Mouse (Mus musculus): Measurements from ENCODE around the gene Snx8. TPM values are rescaled to one million over a fixed set of nuclear protein-coding genes. Genes with fewer than 3 reads are reported as not detected.
"Not testable (repeated sequence)": the region's sequence is repeated elsewhere in the genome, so short reads cannot be mapped to it uniquely, and the experiment has no call there.

The Snx8 gene
- total RNA-seq, 2 experiments from 2014 or later = 6.6 to 11.1 TPM

GRCm38 (mm10) chr5:140387816-140388510 lies 1.1 kb downstream of the Snx8 start:
- ATAC-seq (replicated peaks; ENCODE audit: low FRiP score, low TSS enrichment, poor library complexity, severe bottlenecking) = no peak

- ATAC-seq (replicated peaks; ENCODE audit: low FRiP score, low TSS enrichment, poor library complexity, severe bottlenecking) = no peak
These were observed 1.8 kb downstream of the Snx8 start for GRCm38 (mm10) chr5:140387236-140387635.

GRCm38 (mm10) chr5:140384462-140384861 lies 4.6 kb downstream of the Snx8 start:
- ATAC-seq (replicated peaks; ENCODE audit: low FRiP score, low TSS enrichment, poor library complexity, severe bottlenecking) = peak; percentile 38

GRCm38 (mm10) chr5:140383559-140383958 lies 5.5 kb downstream of the Snx8 start:
- ATAC-seq (replicated peaks; ENCODE audit: low FRiP score, low TSS enrichment, poor library complexity, severe bottlenecking) = no peak

- no peak for ATAC-seq (replicated peaks; ENCODE audit: low FRiP score, low TSS enrichment, poor library complexity, severe bottlenecking)
These were observed 6.4 kb downstream of the Snx8 start for GRCm38 (mm10) chr5:140382688-140383087.

GRCm38 (mm10) chr5:140381156-140381555 lies 7.9 kb downstream of the Snx8 start:
- ATAC-seq (replicated peaks; ENCODE audit: low FRiP score, low TSS enrichment, poor library complexity, severe bottlenecking) = no peak

GRCm38 (mm10) chr5:140379299-140379698 lies 9.8 kb downstream of the Snx8 start:
- ATAC-seq (replicated peaks; ENCODE audit: low FRiP score, low TSS enrichment, poor library complexity, severe bottlenecking) = peak; percentile 16; the same call in 1 of the 2 replicates

GRCm38 (mm10) chr5:140378121-140378853 lies 10.8 kb downstream of the Snx8 start:
- no peak for ATAC-seq (replicated peaks; ENCODE audit: low FRiP score, low TSS enrichment, poor library complexity, severe bottlenecking)

- no peak for ATAC-seq (replicated peaks; ENCODE audit: low FRiP score, low TSS enrichment, poor library complexity, severe bottlenecking)
These were observed 13.7 kb downstream of the Snx8 start for GRCm38 (mm10) chr5:140375249-140375829.

- no peak for ATAC-seq (replicated peaks; ENCODE audit: low FRiP score, low TSS enrichment, poor library complexity, severe bottlenecking)
These were observed 14.8 kb downstream of the Snx8 start for GRCm38 (mm10) chr5:140374226-140374625.

- ATAC-seq (replicated peaks; ENCODE audit: low FRiP score, low TSS enrichment, poor library complexity, severe bottlenecking) = no peak
These were observed 15.4 kb downstream of the Snx8 start for GRCm38 (mm10) chr5:140373711-140374110.

GRCm38 (mm10) chr5:140371671-140372070 lies 17.4 kb downstream of the Snx8 start:
- no peak for ATAC-seq (replicated peaks; ENCODE audit: low FRiP score, low TSS enrichment, poor library complexity, severe bottlenecking)

- ATAC-seq (replicated peaks; ENCODE audit: low FRiP score, low TSS enrichment, poor library complexity, severe bottlenecking) = peak; percentile 48
These were observed 18.4 kb downstream of the Snx8 start for GRCm38 (mm10) chr5:140370446-140371254.

- no peak for ATAC-seq (replicated peaks; ENCODE audit: low FRiP score, low TSS enrichment, poor library complexity, severe bottlenecking)
These were observed 19.6 kb downstream of the Snx8 start for GRCm38 (mm10) chr5:140369466-140369865.

- no peak for ATAC-seq (replicated peaks; ENCODE audit: low FRiP score, low TSS enrichment, poor library complexity, severe bottlenecking)
These were observed 20.1 kb downstream of the Snx8 start for GRCm38 (mm10) chr5:140368926-140369325.

- not testable (repeated sequence) for ATAC-seq (replicated peaks; ENCODE audit: low FRiP score, low TSS enrichment, poor library complexity, severe bottlenecking)
These were observed 20.9 kb downstream of the Snx8 start for GRCm38 (mm10) chr5:140368126-140368525.

- no peak for ATAC-seq (replicated peaks; ENCODE audit: low FRiP score, low TSS enrichment, poor library complexity, severe bottlenecking)
These were observed 24.6 kb downstream of the Snx8 start for GRCm38 (mm10) chr5:140364415-140364814.

- no peak for ATAC-seq (replicated peaks; ENCODE audit: low FRiP score, low TSS enrichment, poor library complexity, severe bottlenecking)
These were observed 29.0 kb downstream of the Snx8 start for GRCm38 (mm10) chr5:140359930-140360674.

GRCm38 (mm10) chr5:140357466-140357865 lies 31.6 kb downstream of the Snx8 start:
- ATAC-seq (replicated peaks; ENCODE audit: low FRiP score, low TSS enrichment, poor library complexity, severe bottlenecking) = no peak
